Mouse (Mus musculus): ENCODE results near the gene Milr1. TPM values are rescaled to one million over a fixed set of nuclear protein-coding genes. Genes with fewer than 3 reads are reported as not detected.

The Milr1 gene
- total RNA-seq, 1 experiment = 0.58 TPM

DNA sequence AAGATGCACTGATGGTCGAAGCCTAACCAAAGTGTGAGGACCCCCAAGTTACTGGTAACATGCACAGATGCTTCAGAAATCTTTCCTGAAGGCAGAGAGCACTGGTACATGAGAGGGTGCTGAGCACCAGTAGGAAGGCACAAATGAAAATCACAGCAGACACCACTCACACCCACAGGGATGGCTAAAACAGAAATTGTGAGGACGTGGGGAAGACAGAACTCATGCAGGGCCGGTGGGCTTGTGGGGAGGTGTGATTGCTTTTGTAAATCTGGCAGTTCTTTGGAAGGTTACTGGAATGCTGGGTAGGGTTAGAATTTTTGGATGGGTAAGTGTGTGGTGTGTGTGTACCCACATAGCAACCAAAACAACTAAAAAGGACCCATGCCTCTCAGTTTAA lies 66.1 kb downstream of the Milr1 start:
- no peak overlapping the region for H3K4me3 ChIP-seq (ENCODE audit: insufficient read depth in 1 of 2, low read depth in 1 of 2, low read length in 2 of 2, poor library complexity in 1 of 2, severe bottlenecking in 1 of 2)
- no peak for DNase-seq (ENCODE audit: low read depth, low spot score)
- peaks cover 23% of the 10 kb centered on the region for H3K36me3 ChIP-seq (ENCODE audit: control insufficient read depth, insufficient read depth, low read length, poor library complexity, severe bottlenecking)
- in situ Hi-C loops (cut with MboI; ENCODE audit: low sequenced_read_pairs in 2 of 2, unreplicated experiment in 2 of 2) = no loop called here
- no peaks in the 10 kb centered on the region for H3K4me1 ChIP-seq (ENCODE audit: control insufficient read depth in 2 of 2, insufficient read depth in 2 of 2, low read length in 2 of 2, poor library complexity in 1 of 2)
- H3K9me3 ChIP-seq (ENCODE audit: control insufficient read depth, insufficient read depth, low read depth, low read length) = no peaks in the 10 kb centered on the region
- H3K27ac ChIP-seq (ENCODE audit: insufficient read depth, low read depth, low read length, poor library complexity, severe bottlenecking) = no peak overlapping the region
- no peak overlapping the region for H3K9ac ChIP-seq (ENCODE audit: insufficient read depth, low read depth, low read length, poor library complexity, severe bottlenecking)
- TF ChIP-seq ZNF384 (IDR thresholded peaks at IDR 0.05; ENCODE audit: low read depth, low read length) (no peak), MAFK (IDR thresholded peaks at IDR 0.05; ENCODE audit: insufficient read depth, low read depth, low read length) (no peak), ZC3H11A (IDR thresholded peaks at IDR 0.05; ENCODE audit: borderline replicate concordance, low read depth, low read length) (no peak), HCFC1 (IDR thresholded peaks at IDR 0.05; ENCODE audit: borderline replicate concordance, insufficient read depth, low read length) (no peak), CHD2 (IDR thresholded peaks at IDR 0.05; ENCODE audit: low read depth, low read length) (no peak)

DNA sequence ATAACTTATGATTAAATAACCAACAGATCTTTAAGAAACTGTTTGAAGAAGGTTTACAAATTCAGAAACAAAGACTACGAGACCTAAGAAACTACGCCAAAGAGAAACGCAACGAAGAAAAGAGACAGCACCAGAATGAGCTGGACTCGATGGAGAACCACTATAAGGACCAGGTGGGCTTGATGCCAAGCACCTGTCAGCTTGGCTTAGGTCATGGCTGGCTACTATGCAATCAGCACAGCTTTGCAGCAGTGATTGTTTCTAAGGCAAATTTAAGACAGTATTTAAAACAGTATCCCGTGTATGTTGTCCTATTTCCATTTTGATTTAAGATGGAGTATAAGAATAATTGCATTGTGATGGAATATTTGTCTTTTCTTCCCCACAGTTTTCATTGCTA lies 66.8 kb downstream of the Milr1 start:
- no peak for TF ChIP-seq HCFC1 (IDR thresholded peaks at IDR 0.05; ENCODE audit: borderline replicate concordance, insufficient read depth, low read length)
- no peak for TF ChIP-seq ZC3H11A (IDR thresholded peaks at IDR 0.05; ENCODE audit: borderline replicate concordance, low read depth, low read length)
- TF ChIP-seq MAFK (IDR thresholded peaks at IDR 0.05; ENCODE audit: insufficient read depth, low read depth, low read length) = no peak
- TF ChIP-seq CHD2 (IDR thresholded peaks at IDR 0.05; ENCODE audit: low read depth, low read length) = no peak
- TF ChIP-seq ZNF384 (IDR thresholded peaks at IDR 0.05; ENCODE audit: low read depth, low read length) = no peak
- Histone ChIP-seq H3K9ac (ENCODE audit: insufficient read depth, low read depth, low read length, poor library complexity, severe bottlenecking) (no peak overlapping the region), H3K4me1 (ENCODE audit: control insufficient read depth in 2 of 2, insufficient read depth in 2 of 2, low read length in 2 of 2, poor library complexity in 1 of 2) (no peaks in the 10 kb centered on the region), H3K9me3 (ENCODE audit: control insufficient read depth, insufficient read depth, low read depth, low read length) (no peaks in the 10 kb centered on the region), H3K36me3 (ENCODE audit: control insufficient read depth, insufficient read depth, low read length, poor library complexity, severe bottlenecking) (peaks cover 26% of the 10 kb centered on the region), H3K27ac (ENCODE audit: insufficient read depth, low read depth, low read length, poor library complexity, severe bottlenecking) (no peak overlapping the region), H3K4me3 (ENCODE audit: insufficient read depth in 1 of 2, low read depth in 1 of 2, low read length in 2 of 2, poor library complexity in 1 of 2, severe bottlenecking in 1 of 2) (no peak overlapping the region)
- in situ Hi-C loops (cut with MboI; ENCODE audit: low sequenced_read_pairs in 2 of 2, unreplicated experiment in 2 of 2) = no loop called here
- no peak for DNase-seq (ENCODE audit: low read depth, low spot score)

- H3K27ac ChIP-seq (ENCODE audit: insufficient read depth, low read depth, low read length, poor library complexity, severe bottlenecking) = no peak overlapping the region
- no peak overlapping the region for H3K4me3 ChIP-seq (ENCODE audit: insufficient read depth in 1 of 2, low read depth in 1 of 2, low read length in 2 of 2, poor library complexity in 1 of 2, severe bottlenecking in 1 of 2)
- TF ChIP-seq CHD2 (IDR thresholded peaks at IDR 0.05; ENCODE audit: low read depth, low read length) = no peak
- no peak for TF ChIP-seq ZNF384 (IDR thresholded peaks at IDR 0.05; ENCODE audit: low read depth, low read length)
- TF ChIP-seq MAFK (IDR thresholded peaks at IDR 0.05; ENCODE audit: insufficient read depth, low read depth, low read length) = no peak
- TF ChIP-seq ZC3H11A (IDR thresholded peaks at IDR 0.05; ENCODE audit: borderline replicate concordance, low read depth, low read length) = no peak
- TF ChIP-seq HCFC1 (IDR thresholded peaks at IDR 0.05; ENCODE audit: borderline replicate concordance, insufficient read depth, low read length) = no peak
- H3K36me3 ChIP-seq (ENCODE audit: control insufficient read depth, insufficient read depth, low read length, poor library complexity, severe bottlenecking) = peaks cover 26% of the 10 kb centered on the region
- H3K9ac ChIP-seq (ENCODE audit: insufficient read depth, low read depth, low read length, poor library complexity, severe bottlenecking) = no peak overlapping the region
- no peaks in the 10 kb centered on the region for H3K9me3 ChIP-seq (ENCODE audit: control insufficient read depth, insufficient read depth, low read depth, low read length)
- in situ Hi-C loops (cut with MboI; ENCODE audit: low sequenced_read_pairs in 2 of 2, unreplicated experiment in 2 of 2) = no loop called here
- H3K4me1 ChIP-seq (ENCODE audit: control insufficient read depth in 2 of 2, insufficient read depth in 2 of 2, low read length in 2 of 2, poor library complexity in 1 of 2) = no peaks in the 10 kb centered on the region
- DNase-seq (ENCODE audit: low read depth, low spot score) = no peak
Observed at GRCm38 (mm10) chr11:106818341-106818740, 67.3 kb downstream of the Milr1 start.

Other genes starting within 250 kb of the Milr1 start
- 33.6 and 34.4 TPM in 2 replicates for gene Tex2, start 137.8 kb upstream of the Milr1 start, total RNA-seq (2012; rRNA removed)
- 83.9 and 117 TPM in 2 replicates for gene Pecam1, start 598 bp upstream of the Milr1 start, total RNA-seq (2012; rRNA removed)
- gene Polg2, start 28.3 kb downstream of the Milr1 start, total RNA-seq (2012; rRNA removed) = 8.7 and 11.4 TPM in 2 replicates
- gene Ddx5, start 38.0 kb downstream of the Milr1 start, total RNA-seq (2012; rRNA removed) = 300 and 403 TPM in 2 replicates
- gene Cep95, start 38.0 kb downstream of the Milr1 start, total RNA-seq (2012; rRNA removed) = 14.1 and 15.4 TPM in 2 replicates
- 19.9 and 25.3 TPM in 2 replicates for gene Smurf2, start 169.5 kb downstream of the Milr1 start, total RNA-seq (2012; rRNA removed)
- gene Kpna2, start 248.3 kb downstream of the Milr1 start, total RNA-seq (2012; rRNA removed) = 212 and 245 TPM in 2 replicates

Data from ES-E14 (cell line).